Mouse (Mus musculus): Measurements from ENCODE around the gene Cpsf6. TPM values are rescaled to one million over a fixed set of nuclear protein-coding genes. Genes with fewer than 3 reads are reported as not detected.
A peak's percentile ranks its signal among the peaks of the same experiment; 100 is the strongest.

The Cpsf6 gene
- polyA plus RNA-seq, 1 experiment from 2014 or later: 144 TPM

- ATAC-seq (ENCODE audit: low read depth): 0 out of 2 replicates have a peak, but pooled peaks have one; percentile 45
- Histone ChIP-seq H3K4me3 (no peak overlapping the region), H3K36me3 (no peaks in the 10 kb centered on the region), H3K27me3 (no peaks in the 10 kb centered on the region), H3K4me1 (replicated peaks) (peaks cover 9% of the 10 kb centered on the region; the same call in 1 of the 2 replicates), H3K27ac (replicated peaks) (0 out of 2 replicates have a peak overlapping the region, but pooled peaks have one; percentile 2), H3K9ac (no peak overlapping the region), H3K9me3 (no peaks in the 10 kb centered on the region), H3K4me2 (no peak overlapping the region)
- 32% methylated on average over 4 of the region's 4 CpGs for WGBS
Measured at GRCm38 (mm10) chr10:117335649-117336048, 44.2 kb downstream of the Cpsf6 start.

- no peak for ATAC-seq (ENCODE audit: low read depth)
- H3K36me3 ChIP-seq: no peaks in the 10 kb centered on the region
- WGBS: 85% methylated on average over 5 of the region's 5 CpGs
- no peak overlapping the region for H3K9ac ChIP-seq
- no peak overlapping the region for H3K27ac ChIP-seq (replicated peaks)
- peaks cover 7% of the 10 kb centered on the region; the same call in 1 of the 2 replicates for H3K4me1 ChIP-seq (replicated peaks)
- no peaks in the 10 kb centered on the region for H3K9me3 ChIP-seq
- no peak overlapping the region for H3K4me2 ChIP-seq
- no peaks in the 10 kb centered on the region for H3K27me3 ChIP-seq
- no peak overlapping the region for H3K4me3 ChIP-seq
Measured at GRCm38 (mm10) chr10:117330521-117330920, 49.3 kb downstream of the Cpsf6 start.

GRCm38 (mm10) chr10:117323782-117324181, 56.0 kb downstream of the Cpsf6 start:
- no peak overlapping the region for H3K4me2 ChIP-seq
- no peak overlapping the region for H3K27ac ChIP-seq (replicated peaks)
- H3K27me3 ChIP-seq: no peaks in the 10 kb centered on the region
- no peak overlapping the region for H3K4me3 ChIP-seq
- no peaks in the 10 kb centered on the region for H3K4me1 ChIP-seq (replicated peaks)
- no peak for ATAC-seq (ENCODE audit: low read depth)
- H3K36me3 ChIP-seq: no peaks in the 10 kb centered on the region
- 92% methylated on average over 7 of the region's 7 CpGs for WGBS
- H3K9me3 ChIP-seq: no peaks in the 10 kb centered on the region
- no peak overlapping the region for H3K9ac ChIP-seq

- no peak overlapping the region for H3K4me3 ChIP-seq
- no peaks in the 10 kb centered on the region for H3K27me3 ChIP-seq
- no peaks in the 10 kb centered on the region for H3K9me3 ChIP-seq
- no peaks in the 10 kb centered on the region for H3K4me1 ChIP-seq (replicated peaks)
- ATAC-seq (ENCODE audit: low read depth): no peak
- H3K27ac ChIP-seq (replicated peaks): no peak overlapping the region
- no peak overlapping the region for H3K9ac ChIP-seq
- no peaks in the 10 kb centered on the region for H3K36me3 ChIP-seq
- no peak overlapping the region for H3K4me2 ChIP-seq
- WGBS: 90% methylated on average over 5 of the region's 5 CpGs
Measured at GRCm38 (mm10) chr10:117322630-117323029, 57.2 kb downstream of the Cpsf6 start.

- 73% methylated on average over 3 of the region's 3 CpGs for WGBS
Measured at GRCm38 (mm10) chr10:117320571-117320981, 59.2 kb downstream of the Cpsf6 start.

GRCm38 (mm10) chr10:117316391-117316790, 63.4 kb downstream of the Cpsf6 start:
- 91% methylated on average over 11 of the region's 11 CpGs for WGBS
- Histone ChIP-seq H3K9me3 (no peaks in the 10 kb centered on the region), H3K9ac (no peak overlapping the region), H3K27me3 (no peaks in the 10 kb centered on the region), H3K4me1 (replicated peaks) (no peaks in the 10 kb centered on the region), H3K27ac (replicated peaks) (no peak overlapping the region), H3K36me3 (no peaks in the 10 kb centered on the region), H3K4me3 (no peak overlapping the region), H3K4me2 (no peak overlapping the region)
- ATAC-seq (ENCODE audit: low read depth): no peak

More at GRCm38 (mm10) chr10:117320571-117320981, 59.2 kb downstream of the Cpsf6 start:
- ATAC-seq (ENCODE audit: low read depth): no peak
- H3K4me1 ChIP-seq (replicated peaks): no peaks in the 10 kb centered on the region
- no peaks in the 10 kb centered on the region for H3K36me3 ChIP-seq
- no peak overlapping the region for H3K27ac ChIP-seq (replicated peaks)
- no peak overlapping the region for H3K4me2 ChIP-seq
- H3K27me3 ChIP-seq: no peaks in the 10 kb centered on the region
- H3K9me3 ChIP-seq: no peaks in the 10 kb centered on the region
- no peak overlapping the region for H3K4me3 ChIP-seq
- no peak overlapping the region for H3K9ac ChIP-seq

- Histone ChIP-seq H3K4me3 (no peak overlapping the region), H3K27ac (replicated peaks) (no peak overlapping the region), H3K9me3 (no peaks in the 10 kb centered on the region), H3K4me1 (replicated peaks) (no peaks in the 10 kb centered on the region), H3K4me2 (no peak overlapping the region), H3K27me3 (no peaks in the 10 kb centered on the region), H3K9ac (no peak overlapping the region), H3K36me3 (no peaks in the 10 kb centered on the region)
- no peak for ATAC-seq (ENCODE audit: low read depth)
- 96% methylated on average over 2 of the region's 2 CpGs for WGBS
Measured at GRCm38 (mm10) chr10:117313133-117313532, 66.7 kb downstream of the Cpsf6 start.

- H3K27ac ChIP-seq (replicated peaks): no peak overlapping the region
- H3K4me2 ChIP-seq: no peak overlapping the region
- WGBS: 86% methylated on average over 8 of the region's 8 CpGs
- H3K9ac ChIP-seq: no peak overlapping the region
- no peak overlapping the region for H3K4me3 ChIP-seq
- H3K9me3 ChIP-seq: no peaks in the 10 kb centered on the region
- H3K36me3 ChIP-seq: no peaks in the 10 kb centered on the region
- no peaks in the 10 kb centered on the region for H3K27me3 ChIP-seq
- H3K4me1 ChIP-seq (replicated peaks): no peaks in the 10 kb centered on the region
- ATAC-seq (ENCODE audit: low read depth): no peak
Measured at GRCm38 (mm10) chr10:117312168-117312567, 67.6 kb downstream of the Cpsf6 start.

- H3K27ac ChIP-seq (replicated peaks): no peak overlapping the region
- no peaks in the 10 kb centered on the region for H3K9me3 ChIP-seq
- ATAC-seq (ENCODE audit: low read depth): no peak
- no peak overlapping the region for H3K4me3 ChIP-seq
- H3K4me1 ChIP-seq (replicated peaks): no peaks in the 10 kb centered on the region
- no peak overlapping the region for H3K9ac ChIP-seq
- no peak overlapping the region for H3K4me2 ChIP-seq
- 89% methylated on average over 5 of the region's 5 CpGs for WGBS
- no peaks in the 10 kb centered on the region for H3K27me3 ChIP-seq
- H3K36me3 ChIP-seq: no peaks in the 10 kb centered on the region
Measured at GRCm38 (mm10) chr10:117304371-117304770, 75.4 kb downstream of the Cpsf6 start.

- Histone ChIP-seq H3K36me3 (no peaks in the 10 kb centered on the region), H3K27me3 (no peaks in the 10 kb centered on the region), H3K4me3 (no peak overlapping the region), H3K4me2 (no peak overlapping the region), H3K4me1 (replicated peaks) (no peaks in the 10 kb centered on the region), H3K9me3 (no peaks in the 10 kb centered on the region), H3K27ac (replicated peaks) (no peak overlapping the region), H3K9ac (no peak overlapping the region)
- no peak for ATAC-seq (ENCODE audit: low read depth)
- 95% methylated on average over 1 of the region's 1 CpGs for WGBS
Measured at GRCm38 (mm10) chr10:117301688-117302087, 78.1 kb downstream of the Cpsf6 start.

- Histone ChIP-seq H3K4me2 (no peak overlapping the region), H3K27ac (replicated peaks) (no peak overlapping the region), H3K9ac (no peak overlapping the region), H3K4me1 (replicated peaks) (no peaks in the 10 kb centered on the region), H3K36me3 (no peaks in the 10 kb centered on the region), H3K9me3 (no peaks in the 10 kb centered on the region), H3K27me3 (no peaks in the 10 kb centered on the region), H3K4me3 (no peak overlapping the region)
- ATAC-seq (ENCODE audit: low read depth): no peak
- WGBS: 79% methylated on average over 5 of the region's 5 CpGs
Measured at GRCm38 (mm10) chr10:117299901-117300520, 79.8 kb downstream of the Cpsf6 start.

GRCm38 (mm10) chr10:117299106-117299505, 80.7 kb downstream of the Cpsf6 start:
- no peak overlapping the region for H3K4me3 ChIP-seq
- 83% methylated on average over 4 of the region's 4 CpGs for whole genome bisulfite sequencing
- no peaks in the 10 kb centered on the region for H3K36me3 ChIP-seq
- no peaks in the 10 kb centered on the region for H3K27me3 ChIP-seq
- H3K27ac ChIP-seq (replicated peaks): no peak overlapping the region
- H3K4me2 ChIP-seq: no peak overlapping the region
- H3K4me1 ChIP-seq (replicated peaks): no peaks in the 10 kb centered on the region
- H3K9ac ChIP-seq: no peak overlapping the region
- no peaks in the 10 kb centered on the region for H3K9me3 ChIP-seq
- no peak for ATAC-seq (ENCODE audit: low read depth)

GRCm38 (mm10) chr10:117298336-117298735, 81.5 kb downstream of the Cpsf6 start:
- Histone ChIP-seq H3K4me2 (no peak overlapping the region), H3K27me3 (no peaks in the 10 kb centered on the region), H3K27ac (replicated peaks) (no peak overlapping the region), H3K36me3 (no peaks in the 10 kb centered on the region), H3K9me3 (no peaks in the 10 kb centered on the region), H3K9ac (no peak overlapping the region), H3K4me1 (replicated peaks) (no peaks in the 10 kb centered on the region), H3K4me3 (no peak overlapping the region)
- 90% methylated on average over 6 of the region's 6 CpGs for WGBS
- ATAC-seq (ENCODE audit: low read depth): no peak
